Mouse (Mus musculus): ENCODE measurements at regions not wholly inside any gene's neighbourhood (a gene's known extent, or its start where the extent isn't known, plus 50 kb on each side); places are given as distances from the start of the nearest gene placed in this dataset.

DNA sequence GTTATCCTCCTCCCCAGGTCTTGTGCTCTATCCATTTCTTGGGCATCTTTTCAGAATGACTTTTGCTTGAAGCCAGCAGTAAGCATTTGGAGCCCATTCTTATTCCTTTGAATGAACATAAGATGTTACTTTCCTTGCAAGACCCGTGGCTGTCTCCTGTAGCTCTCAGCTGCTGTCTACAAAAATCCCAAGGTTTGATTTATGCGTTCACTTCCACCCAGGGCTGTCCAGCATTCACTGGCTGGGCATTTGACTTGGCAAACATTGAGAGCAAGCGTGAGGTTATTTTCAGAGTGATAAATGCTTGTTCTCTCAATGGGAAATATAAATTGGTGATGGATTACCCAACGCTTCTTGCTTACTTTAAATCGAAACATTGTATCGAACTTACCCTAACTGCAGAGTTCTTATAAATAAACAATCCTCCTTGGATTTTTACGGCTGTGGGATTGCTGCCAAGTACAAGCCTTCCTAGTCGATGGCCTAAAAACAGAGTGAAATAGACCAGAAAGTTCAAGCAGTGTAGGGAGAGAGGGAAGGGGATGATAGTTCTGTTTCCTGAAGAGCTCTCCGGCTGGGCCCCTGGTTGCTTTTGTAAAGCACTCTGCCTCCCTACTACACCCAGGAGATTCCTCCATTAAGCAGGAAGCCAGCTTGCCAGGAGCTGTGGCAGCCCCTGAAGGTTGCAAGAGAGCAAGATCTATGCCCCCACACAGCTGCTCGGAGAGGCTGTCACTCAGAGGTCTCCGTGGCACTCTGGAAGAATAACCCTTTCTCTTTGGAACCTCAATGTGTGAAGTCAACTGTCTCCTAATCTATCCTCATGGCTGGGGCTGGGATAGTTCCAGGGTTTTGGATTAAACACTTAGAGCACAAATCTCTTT is 210.1 kb downstream of the Mex3b start:
- no peak for TF ChIP-seq GABPA (IDR thresholded peaks at IDR 0.05; ENCODE audit: low read depth, low read length)
- TF ChIP-seq CTCF (IDR thresholded peaks at IDR 0.05 in 2 of 3, conservative IDR thresholded peaks at IDR 0.05 in 1 of 3; ENCODE audit: control insufficient read depth in 1 of 3, insufficient read depth in 1 of 3, low read depth in 2 of 3, low read length in 3 of 3, poor library complexity in 1 of 3, severe bottlenecking in 1 of 3) = no peak
- no peak for TF ChIP-seq POLR2A (IDR thresholded peaks at IDR 0.05; ENCODE audit: control insufficient read depth in 1 of 2, insufficient read depth in 1 of 2, low read depth in 1 of 2, low read length in 2 of 2, poor library complexity in 1 of 2)
- TF ChIP-seq JUND (IDR thresholded peaks at IDR 0.05; ENCODE audit: low read depth, low read length) = no peak
- no peak for TF ChIP-seq CHD2 (IDR thresholded peaks at IDR 0.05; ENCODE audit: low read length)
- TF ChIP-seq ZNF384 (IDR thresholded peaks at IDR 0.05; ENCODE audit: low read depth, low read length) = no peak
